Mouse (Mus musculus): ENCODE data around the gene Wrap53.
"Not testable (repeated sequence)": the region's sequence is repeated elsewhere in the genome, so short reads cannot be mapped to it uniquely, and the experiment has no call there.

Wrap53 gene

GRCm38 (mm10) chr11:69563373-69563772 lies 16.7 kb downstream of the Wrap53 start:
- DNase-seq (ENCODE audit: low spot score), result no peak

DNA sequence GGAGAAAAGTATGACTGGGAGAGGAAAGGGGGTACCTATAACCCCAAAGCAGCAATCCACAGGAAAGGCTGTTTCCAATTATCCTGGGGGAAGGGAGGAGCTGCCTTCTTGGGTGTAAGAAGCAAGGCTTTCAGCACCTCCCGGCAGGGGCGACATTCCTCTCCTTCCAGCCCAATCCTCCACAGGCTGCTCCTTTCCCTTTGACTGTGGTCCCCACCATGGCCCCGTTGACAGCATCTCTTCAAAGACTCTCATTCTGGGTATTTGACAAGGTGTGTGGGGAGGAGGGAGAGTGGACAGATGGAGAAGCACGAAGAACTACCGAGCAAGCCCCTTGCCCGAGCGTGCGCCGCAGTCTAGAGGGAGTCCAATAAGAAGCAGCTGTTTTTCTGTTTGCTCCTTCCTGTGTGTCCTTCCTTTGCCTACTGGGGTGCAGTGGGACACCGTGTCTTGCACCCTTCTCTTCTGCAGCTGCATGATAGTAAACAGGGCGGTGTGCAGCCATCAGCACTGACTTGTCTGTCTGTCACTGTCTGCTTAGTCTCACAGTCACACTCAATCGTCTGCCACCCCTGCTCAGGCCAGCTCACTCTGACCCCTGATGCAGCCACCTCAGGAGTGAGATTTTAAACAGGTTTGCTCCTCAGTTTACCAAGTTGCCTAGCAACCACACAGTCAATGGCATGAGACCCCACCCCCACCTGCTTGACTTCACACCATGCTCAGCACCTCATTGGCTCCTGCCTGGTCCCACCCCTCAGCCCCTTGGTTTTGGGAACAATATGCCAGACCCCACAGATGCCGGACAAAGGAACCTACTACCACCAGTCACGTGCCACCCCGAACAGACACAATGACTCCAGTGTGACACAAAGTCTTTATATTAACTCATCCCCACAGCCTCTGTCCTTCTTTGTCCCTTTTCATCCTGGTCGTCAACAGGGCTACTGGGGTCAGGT lies 18.9 kb downstream of the Wrap53 start:
- no peak for DNase-seq (ENCODE audit: low spot score)

DNA sequence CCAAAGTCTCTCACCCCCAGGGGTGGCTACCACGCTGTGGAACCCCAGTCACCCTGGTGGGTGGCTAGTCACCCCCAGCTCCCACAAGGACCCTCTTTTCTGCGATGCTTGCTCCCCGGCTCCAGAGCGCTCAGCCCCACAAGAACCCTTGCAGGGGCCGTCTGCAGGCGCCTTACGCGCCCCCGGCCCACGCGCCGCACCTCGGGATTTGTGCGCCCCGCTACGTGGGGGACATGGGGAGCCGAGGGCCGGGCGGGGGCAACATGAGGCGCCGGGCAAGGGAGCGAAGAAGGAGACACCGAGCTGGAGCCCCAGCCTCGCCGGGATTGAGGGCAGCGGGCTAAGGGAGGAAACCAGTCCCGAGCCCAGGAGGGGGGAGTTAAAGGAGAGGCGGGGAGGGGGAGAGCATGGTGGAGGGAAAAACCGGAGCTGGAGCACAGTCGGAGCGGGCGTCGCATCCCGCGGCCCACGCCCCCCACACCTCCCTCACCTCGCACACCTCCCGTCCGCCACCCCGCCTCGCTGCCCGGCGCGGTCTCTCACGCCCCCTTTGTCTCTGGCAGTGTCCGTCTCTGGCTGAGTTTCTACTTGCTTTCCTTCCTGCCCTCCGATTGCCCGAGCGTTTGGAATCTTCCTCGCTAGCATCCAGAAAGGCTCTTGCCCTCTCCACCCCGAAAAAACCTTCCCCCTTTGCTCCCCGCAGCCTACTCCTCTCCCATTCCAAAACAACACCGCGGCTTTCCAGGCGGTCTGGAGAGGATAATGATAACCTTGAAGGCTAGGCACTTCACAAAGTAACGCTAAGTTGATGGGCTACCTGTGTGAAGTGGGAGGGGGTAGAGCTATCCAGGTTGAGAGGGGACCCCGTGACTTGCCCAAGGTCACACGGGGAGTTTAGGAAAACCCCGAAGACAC lies 19.9 kb downstream of the Wrap53 start, which contains the start of gene Efnb3:
Gene Efnb3 (minus strand): TSS at position 355 of the 915 bp plus-strand sequence.
- DNase-seq (ENCODE audit: low spot score), result peak; percentile 66

DNA sequence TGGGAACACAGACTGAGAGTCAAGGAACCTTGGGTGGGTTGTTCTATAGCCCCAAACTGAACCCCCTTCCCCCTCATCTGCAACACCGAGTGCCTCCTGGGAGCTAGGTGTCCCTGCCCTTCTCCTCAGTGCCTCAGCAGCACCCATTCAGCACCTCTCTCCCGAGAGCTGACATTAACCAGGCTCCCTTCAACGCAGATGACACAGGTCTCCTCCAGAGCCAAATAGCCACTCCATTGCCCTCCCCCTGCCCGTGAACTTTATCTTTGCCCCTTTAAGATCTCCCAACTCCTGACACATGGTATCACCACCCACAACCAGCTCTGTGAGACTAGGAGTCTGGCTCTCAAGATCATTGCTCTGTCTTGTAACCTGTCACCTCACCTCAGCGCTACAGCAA lies 20.9 kb downstream of the Wrap53 start:
- DNase-seq (ENCODE audit: low spot score), result no peak

DNA sequence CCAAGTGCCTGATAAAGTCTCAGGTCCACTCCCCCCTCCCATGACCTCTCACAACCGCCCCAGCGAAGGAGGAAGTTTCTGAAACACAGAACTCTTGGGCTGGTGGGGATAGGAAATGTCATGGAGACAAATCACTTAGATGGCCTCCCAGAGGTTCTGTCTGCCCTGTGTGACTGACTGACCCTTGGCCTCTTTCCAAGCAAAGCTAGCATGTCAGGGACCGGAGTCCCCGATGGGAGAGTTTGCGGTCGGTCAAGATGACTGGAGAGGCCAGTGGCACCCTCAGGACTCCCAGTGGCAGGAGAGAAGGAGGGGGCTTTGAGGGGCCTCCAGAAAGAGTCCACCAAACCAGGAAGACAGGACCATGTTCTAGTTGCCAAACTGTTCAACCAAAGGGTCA lies 21.3 kb downstream of the Wrap53 start:
- no peak for DNase-seq (ENCODE audit: low spot score)

- no peak for DNase-seq (ENCODE audit: low spot score)
Observed at GRCm38 (mm10) chr11:69557381-69557958, 22.6 kb downstream of the Wrap53 start.

GRCm38 (mm10) chr11:69554539-69555140 lies 25.4 kb downstream of the Wrap53 start:
- no peak for DNase-seq (ENCODE audit: low spot score)

DNA sequence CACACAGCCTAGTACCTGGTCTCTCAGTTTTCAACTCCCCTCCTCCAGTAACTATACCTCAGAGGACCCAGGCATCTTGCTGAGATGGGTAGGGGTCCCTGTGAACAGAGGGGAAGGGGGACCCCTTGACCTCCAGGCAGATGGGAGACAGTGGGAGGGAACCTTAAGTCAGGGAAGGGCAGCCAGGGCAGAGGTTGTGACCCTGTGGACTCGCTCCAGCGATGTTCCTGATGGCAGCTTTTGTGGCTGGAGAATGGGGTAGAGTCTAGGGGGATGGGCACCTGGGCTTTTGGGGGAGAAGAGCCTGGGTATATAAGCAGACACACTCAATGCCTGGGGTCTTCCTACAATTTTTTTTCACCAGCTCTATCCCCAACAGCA lies 26.7 kb downstream of the Wrap53 start:
- no peak for DNase-seq (ENCODE audit: low spot score)

GRCm38 (mm10) chr11:69552622-69553340 lies 27.3 kb downstream of the Wrap53 start:
- no peak for DNase-seq (ENCODE audit: low spot score)

GRCm38 (mm10) chr11:69551310-69551709 lies 28.7 kb downstream of the Wrap53 start:
- no peak for DNase-seq (ENCODE audit: low spot score)

GRCm38 (mm10) chr11:69549060-69549656 lies 30.9 kb downstream of the Wrap53 start, which contains the start of gene Dnah2:
Gene Dnah2 (minus strand): TSS chr11:69549110.
- no peak for DNase-seq (ENCODE audit: low spot score)

GRCm38 (mm10) chr11:69547071-69547470 lies 33.0 kb downstream of the Wrap53 start:
- DNase-seq (ENCODE audit: low spot score), result no peak

DNA sequence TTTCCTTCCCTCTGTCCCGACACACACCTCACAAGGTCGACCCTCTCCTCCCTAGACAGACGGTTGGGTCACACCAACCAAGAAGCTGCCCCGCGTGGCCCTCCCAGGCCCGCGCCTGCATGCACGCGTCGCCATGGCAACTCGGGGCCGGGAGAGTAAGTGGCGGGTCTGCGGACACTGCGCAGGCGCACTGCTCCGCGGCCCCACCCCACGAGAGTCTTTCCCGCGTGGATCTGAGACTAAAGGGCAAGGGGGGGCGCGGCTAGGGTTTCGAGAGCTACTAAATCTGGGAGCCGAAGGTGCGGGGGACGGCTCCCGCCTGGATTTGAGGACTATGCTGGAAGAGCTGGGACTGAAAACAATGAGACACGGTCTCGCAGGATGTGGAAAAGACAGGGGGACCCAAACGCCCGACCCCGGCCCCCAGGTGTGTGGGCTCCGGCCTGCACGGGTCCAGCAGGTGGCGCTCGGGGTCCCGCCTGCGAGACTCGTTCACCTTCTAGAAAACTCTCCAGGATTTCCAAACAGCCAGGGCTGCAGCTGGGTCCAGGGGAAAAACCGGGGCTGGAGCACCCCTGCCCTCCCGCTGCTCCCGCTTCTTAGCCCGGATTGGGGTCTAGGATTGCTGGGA lies 33.5 kb downstream of the Wrap53 start:
- peak; percentile 78 for DNase-seq (ENCODE audit: low spot score)

DNA sequence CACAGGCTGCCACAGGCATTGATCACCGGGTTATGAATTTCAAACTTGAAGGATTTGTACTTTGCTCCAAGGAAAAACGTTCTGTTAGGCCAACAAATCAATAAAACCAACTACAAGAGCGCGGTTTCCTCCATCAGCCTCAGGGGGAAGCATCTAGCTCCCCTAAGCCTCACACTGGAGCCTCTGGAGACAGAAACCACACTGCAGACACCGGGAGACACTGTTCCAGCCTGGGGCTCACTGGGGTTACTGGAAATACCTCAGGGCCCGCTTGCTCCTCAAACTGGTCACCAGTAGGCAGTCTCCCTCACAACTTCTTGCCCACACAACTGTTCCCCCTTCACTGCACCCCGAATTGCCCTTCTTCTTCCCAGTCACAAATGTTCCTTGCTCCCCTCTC lies 34.1 kb downstream of the Wrap53 start:
- no peak for DNase-seq (ENCODE audit: low spot score)

- no peak for DNase-seq (ENCODE audit: low spot score)
Observed at GRCm38 (mm10) chr11:69543598-69543997, 36.5 kb downstream of the Wrap53 start.

DNA sequence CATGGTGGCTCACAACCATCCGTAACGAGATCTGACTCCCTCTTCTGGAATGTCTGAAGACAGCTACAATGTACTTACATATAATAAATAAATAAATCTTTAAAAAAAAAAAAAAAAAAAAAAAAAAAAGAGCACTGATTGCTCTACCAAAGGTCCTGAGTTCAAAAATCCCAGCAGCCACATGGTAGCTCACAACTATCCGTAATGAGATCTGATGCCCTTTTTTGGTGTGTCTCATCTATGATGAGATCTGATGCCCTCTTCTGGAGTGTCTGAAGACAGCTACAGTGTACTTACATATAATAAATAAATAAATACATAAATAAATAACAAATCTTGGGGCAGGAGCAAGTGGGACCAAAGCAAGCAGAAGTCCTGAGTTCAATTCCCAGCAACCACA lies 38.3 kb downstream of the Wrap53 start:
- DNase-seq (ENCODE audit: low spot score), result not testable (repeated sequence)

DNA sequence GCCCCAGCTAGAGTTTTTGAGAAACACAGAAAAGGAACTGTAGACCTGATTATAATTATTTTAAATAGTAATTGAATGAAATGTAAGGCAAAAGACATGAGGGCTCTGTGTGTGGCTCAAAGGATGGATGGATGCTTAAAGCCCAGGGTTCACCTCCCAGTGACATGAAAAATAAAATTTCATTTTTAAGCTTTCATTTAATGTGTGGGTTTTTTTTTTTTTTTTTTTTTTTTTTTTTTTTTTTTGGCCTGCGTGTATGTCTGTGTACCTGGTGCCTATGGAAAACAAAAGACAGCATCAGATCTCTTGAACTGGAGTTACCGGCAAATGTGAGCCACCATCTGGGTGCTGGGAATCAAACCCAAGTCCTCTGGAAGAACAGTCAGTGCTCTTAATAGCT lies 39.4 kb downstream of the Wrap53 start:
- DNase-seq (ENCODE audit: low spot score), result no peak

- no peak for DNase-seq (ENCODE audit: low spot score)
Observed at GRCm38 (mm10) chr11:69534990-69535389, 45.1 kb downstream of the Wrap53 start.

- peak; percentile 27 for DNase-seq (ENCODE audit: low spot score)
Observed at GRCm38 (mm10) chr11:69532480-69533150, 47.4 kb downstream of the Wrap53 start.

GRCm38 (mm10) chr11:69530755-69531154 lies 49.3 kb downstream of the Wrap53 start:
- not testable (repeated sequence) for DNase-seq (ENCODE audit: low spot score)

Measured in yolk sac, embryonic 10.5 days (tissue).